Mouse (Mus musculus) heart, adult 9 months (tissue): ENCODE data around the gene Gm28102.
"Not testable (repeated sequence)": the region's sequence is repeated elsewhere in the genome, so short reads cannot be mapped to it uniquely, and the experiment has no call there.

Experiments used
- DNase-seq, 2 experiments: peaks; one replicate each; pipeline ENCODE4 v3.0.0; 2022; ENCODE audit warnings: low spot score in 2 of 2

Gene Gm28102

DNA sequence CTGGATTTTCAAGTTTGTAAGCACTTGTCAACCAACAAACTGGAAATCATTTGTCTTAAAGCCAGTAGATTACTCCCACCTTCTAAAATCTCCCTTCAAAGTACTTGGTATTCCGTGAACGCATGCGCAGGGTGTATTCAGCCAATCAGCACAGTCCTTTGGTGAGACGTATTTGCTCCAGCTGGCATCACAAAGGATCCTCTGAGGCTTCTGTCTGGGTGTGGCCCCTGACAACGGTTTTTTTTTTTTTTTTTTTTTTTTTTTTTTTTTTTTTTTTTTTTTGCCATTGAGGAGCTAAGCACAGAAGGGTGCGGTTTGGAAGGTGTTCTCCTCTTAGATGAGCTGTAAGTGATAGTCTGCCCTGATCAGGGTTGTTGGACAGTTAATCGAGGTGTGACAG, at the start of gene Gm28102:
Gene Gm28102, plus strand, starts transcription at position 301 of the 400 bp plus-strand sequence.
- not testable (repeated sequence) for DNase-seq
